Mouse (Mus musculus) forebrain, embryonic 16.5 days (tissue): ENCODE data around the gene Actn4. TPM values are rescaled to one million over a fixed set of nuclear protein-coding genes. Genes with fewer than 3 reads are reported as not detected.
A peak's percentile ranks its signal among the peaks of the same experiment; 100 is the strongest.

Source experiments
- ATAC-seq: fragments of 200-750 bp; cut with Nextera tagmentation; 2 replicates; pipeline ENCODE4 v1.8.0; 2017; ENCODE audit warnings: mild to moderate bottlenecking, moderate library complexity
- H3K27ac ChIP-seq: fragments of 300-500 bp; sonication (generic); 2 replicates; pipeline ENCODE4 v1.5.1; 2014; ENCODE audit warnings: low read length, control low read depth
- H3K27me3 ChIP-seq: fragments of 300-500 bp; sonication (generic); replicated peaks from 2 replicates; pipeline ENCODE4 v1.6.1; 2014; ENCODE audit warnings: low read length; ENCODE audit not compliant: control insufficient read depth, insufficient read depth
- H3K36me3 ChIP-seq: fragments of 300-500 bp; sonication (generic); 2 replicates; pipeline ENCODE4 v1.6.1; 2014; ENCODE audit not compliant: control insufficient read depth, insufficient read depth
- H3K4me1 ChIP-seq: fragments of 300-500 bp; sonication (generic); replicated peaks from 2 replicates; pipeline ENCODE4 v1.6.1; 2014; ENCODE audit warnings: low read length; ENCODE audit not compliant: control insufficient read depth, insufficient read depth
- H3K4me2 ChIP-seq: fragments of 300-500 bp; sonication (generic); 2 replicates; pipeline ENCODE4 v1.6.1; 2014; ENCODE audit warnings: mild to moderate bottlenecking, low read length, control low read depth
- H3K4me3 ChIP-seq: fragments of 300-500 bp; sonication (generic); replicated peaks from 2 replicates; pipeline ENCODE4 v1.5.1; 2014; ENCODE audit warnings: mild to moderate bottlenecking, low read length, control low read depth
- H3K9ac ChIP-seq: fragments of 300-500 bp; sonication (generic); replicated peaks from 2 replicates; pipeline ENCODE4 v1.6.1; 2014; ENCODE audit warnings: low read depth, low read length, control low read depth
- H3K9me3 ChIP-seq: fragments of 300-500 bp; sonication (generic); 2 replicates; pipeline ENCODE4 v1.6.1; 2016; ENCODE audit warnings: low read length; ENCODE audit not compliant: control insufficient read depth
- WGBS: fragments of 180-500 bp; shearing (Covaris S2); extraction: QIAGEN DNeasy Blood & Tissue Kit; methylation state at CpG from one replicate; pipeline ENCODE4 v1.1.7; 2014; 5-methylcytosine and 5-hydroxymethylcytosine counted together
- polyA plus RNA-seq: library from polyadenylated mRNA; unstranded; fragments of >200 nt; fragmentation: Nextera tagmentation; extraction: Ambion mirVana; gene quantifications from 2 replicates; pipeline ENCODE4 v1.2.1, GENCODE M21; 2015

The Actn4 gene
- 150 and 155 TPM in 2 replicates for polyA plus RNA-seq

GRCm38 (mm10) chr7:28961927-28962670 lies at the start of gene Actn4:
Gene Actn4, minus strand, starts transcription at chr7:28962340.
- Histone ChIP-seq H3K9ac (peak within 1 kb of the TSS; percentile 97), H3K9me3 (no peaks in the 10 kb centered on the region), H3K4me1 (peaks cover 44% of the 10 kb centered on the region), H3K27me3 (no peaks in the 10 kb centered on the region), H3K36me3 (no peaks in the 10 kb centered on the region), H3K4me2 (peak within 1 kb of the TSS; percentile 90), H3K4me3 (peak within 1 kb of the TSS; percentile 99), H3K27ac (peak within 1 kb of the TSS; percentile 91)
- peak; percentile 92 for ATAC-seq
- under 1% methylated on average over 76 of the region's 76 CpGs for WGBS

GRCm38 (mm10) chr7:29008714-29009113 lies 46.6 kb upstream of the Actn4 start:
- Histone ChIP-seq H3K9me3 (no peaks in the 10 kb centered on the region), H3K9ac (no peak overlapping the region), H3K36me3 (no peaks in the 10 kb centered on the region), H3K4me3 (no peak overlapping the region), H3K4me1 (no peaks in the 10 kb centered on the region), H3K4me2 (no peak overlapping the region), H3K27me3 (no peaks in the 10 kb centered on the region), H3K27ac (no peak overlapping the region)
- WGBS, result 80% methylated on average over 9 of the region's 9 CpGs
- ATAC-seq, result no peak

GRCm38 (mm10) chr7:29008171-29008570 lies 46.0 kb upstream of the Actn4 start:
- Histone ChIP-seq H3K9ac (no peak overlapping the region), H3K4me2 (no peak overlapping the region), H3K27ac (no peak overlapping the region), H3K4me1 (no peaks in the 10 kb centered on the region), H3K36me3 (no peaks in the 10 kb centered on the region), H3K9me3 (no peaks in the 10 kb centered on the region), H3K27me3 (no peaks in the 10 kb centered on the region), H3K4me3 (no peak overlapping the region)
- ATAC-seq, result no peak
- 92% methylated on average over 10 of the region's 10 CpGs for WGBS

- H3K9ac ChIP-seq, result no peak overlapping the region
- no peak overlapping the region for H3K4me2 ChIP-seq
- no peaks in the 10 kb centered on the region for H3K27me3 ChIP-seq
- no peak overlapping the region for H3K4me3 ChIP-seq
- H3K27ac ChIP-seq, result no peak overlapping the region
- H3K36me3 ChIP-seq, result no peaks in the 10 kb centered on the region
- no peaks in the 10 kb centered on the region for H3K9me3 ChIP-seq
- ATAC-seq, result no peak
- no peaks in the 10 kb centered on the region for H3K4me1 ChIP-seq
- WGBS, result 81% methylated on average over 9 of the region's 9 CpGs
Measured at GRCm38 (mm10) chr7:29007224-29008101, 45.3 kb upstream of the Actn4 start.

- peak overlapping the region; percentile 69 for H3K4me2 ChIP-seq
- H3K27me3 ChIP-seq, result peaks cover 4% of the 10 kb centered on the region; the same call in 1 of the 2 replicates
- H3K9ac ChIP-seq, result peak overlapping the region; percentile 55
- H3K9me3 ChIP-seq, result no peaks in the 10 kb centered on the region
- H3K4me3 ChIP-seq, result peak overlapping the region; percentile 47
- H3K36me3 ChIP-seq, result no peaks in the 10 kb centered on the region
- H3K27ac ChIP-seq, result no peak overlapping the region
- ATAC-seq, result peak; percentile 66
- H3K4me1 ChIP-seq, result peaks cover 8% of the 10 kb centered on the region
- WGBS, result 5% methylated on average over 43 of the region's 43 CpGs
Measured at GRCm38 (mm10) chr7:29000651-29001605, 38.8 kb upstream of the Actn4 start.

GRCm38 (mm10) chr7:28993402-28993801 lies 31.3 kb upstream of the Actn4 start:
- Histone ChIP-seq H3K9ac (no peak overlapping the region), H3K9me3 (no peaks in the 10 kb centered on the region), H3K4me2 (no peak overlapping the region), H3K4me1 (no peaks in the 10 kb centered on the region), H3K36me3 (no peaks in the 10 kb centered on the region), H3K27ac (no peak overlapping the region), H3K27me3 (no peaks in the 10 kb centered on the region), H3K4me3 (no peak overlapping the region)
- ATAC-seq, result no peak
- 83% methylated on average over 3 of the region's 3 CpGs for WGBS

GRCm38 (mm10) chr7:28992997-28993396 lies 30.9 kb upstream of the Actn4 start:
- no peaks in the 10 kb centered on the region for H3K36me3 ChIP-seq
- no peak overlapping the region for H3K9ac ChIP-seq
- no peaks in the 10 kb centered on the region for H3K9me3 ChIP-seq
- no peak overlapping the region for H3K4me3 ChIP-seq
- H3K4me1 ChIP-seq, result no peaks in the 10 kb centered on the region
- ATAC-seq, result no peak
- no peak overlapping the region for H3K27ac ChIP-seq
- no peak overlapping the region for H3K4me2 ChIP-seq
- 76% methylated on average over 3 of the region's 3 CpGs for WGBS
- H3K27me3 ChIP-seq, result no peaks in the 10 kb centered on the region

- 64% methylated on average over 5 of the region's 5 CpGs for WGBS
- no peaks in the 10 kb centered on the region for H3K9me3 ChIP-seq
Measured at GRCm38 (mm10) chr7:28991616-28992015, 29.5 kb upstream of the Actn4 start.

More at GRCm38 (mm10) chr7:28991616-28992015, 29.5 kb upstream of the Actn4 start:
- no peak overlapping the region for H3K27ac ChIP-seq
- no peak for ATAC-seq
- H3K36me3 ChIP-seq, result no peaks in the 10 kb centered on the region
- no peak overlapping the region for H3K4me2 ChIP-seq
- H3K27me3 ChIP-seq, result no peaks in the 10 kb centered on the region
- no peak overlapping the region for H3K4me3 ChIP-seq
- no peak overlapping the region for H3K9ac ChIP-seq
- H3K4me1 ChIP-seq, result no peaks in the 10 kb centered on the region
